Mouse (Mus musculus) heart, adult 2 months (tissue): ENCODE data around the gene Rora. TPM values are rescaled to one million over a fixed set of nuclear protein-coding genes. Genes with fewer than 3 reads are reported as not detected.

Experiments used
- DNase-seq, 2 experiments: peaks; one replicate each; pipeline ENCODE4 v3.0.0; 2021
- H3K27ac ChIP-seq: fragments of 200-600 bp; 2 replicates; pipeline ENCODE4 v1.8.1; 2022
- H3K27me3 ChIP-seq: fragments of 200-500 bp; 2 replicates; pipeline ENCODE4 v1.6.1; 2012; ENCODE audit warnings: mild to moderate bottlenecking, low read length, inconsistent platforms, mixed read lengths; ENCODE audit not compliant: control insufficient read depth, insufficient read depth
- H3K36me3 ChIP-seq: fragments of 200-500 bp; 2 replicates; pipeline ENCODE4 v1.6.1; 2012; ENCODE audit warnings: low read length, inconsistent platforms; ENCODE audit not compliant: control insufficient read depth, insufficient read depth
- H3K4me1 ChIP-seq: fragments of 200-500 bp; 2 replicates; pipeline ENCODE4 v1.6.1; 2011; ENCODE audit warnings: low read length; ENCODE audit not compliant: control insufficient read depth, insufficient read depth
- H3K4me3 ChIP-seq: fragments of 200-600 bp; 2 replicates; pipeline ENCODE4 v1.8.1; 2022
- H3K79me2 ChIP-seq: fragments of 200-500 bp; replicated peaks from 2 replicates; pipeline ENCODE4 v1.6.1; 2012; ENCODE audit warnings: mild to moderate bottlenecking, inconsistent platforms, low read length, moderate library complexity, mixed read lengths; ENCODE audit not compliant: control insufficient read depth, insufficient read depth
- H3K9ac ChIP-seq: fragments of 200-500 bp; 2 replicates; pipeline ENCODE4 v1.6.1; 2012; ENCODE audit warnings: low read depth, mild to moderate bottlenecking, control low read depth, inconsistent platforms, low read length, mixed read lengths
- CTCF ChIP-seq: fragments of 200-600 bp; IDR thresholded peaks from 2 replicates; pipeline ENCODE4 v1.8.1; 2022; ENCODE audit warnings: antibody characterized with exemption, mild to moderate bottlenecking, moderate library complexity
- EP300 ChIP-seq: fragments of 200-500 bp; IDR thresholded peaks from 2 replicates; pipeline ENCODE4 v1.6.1; 2011; ENCODE audit warnings: low read depth, low read length, control low read depth; ENCODE audit not compliant: insufficient read depth
- POLR2A ChIP-seq: fragments of 200-500 bp; IDR thresholded peaks from 2 replicates; pipeline ENCODE4 v1.6.1; 2011; ENCODE audit warnings: mild to moderate bottlenecking, low read depth, low read length, control low read depth; ENCODE audit not compliant: insufficient read depth
- WGBS: fragments of 180-500 bp; shearing (Covaris S2); methylation state at CpG from one replicate; pipeline ENCODE4 v1.1.7; 2018; 5-methylcytosine and 5-hydroxymethylcytosine counted together
- intact Hi-C: fragments of 180-260 bp; cut with DNase I; formaldehyde crosslinking; loops from one replicate; pipeline ENCODE4 v1.15.1; 2025
- polyA plus RNA-seq: library from polyadenylated mRNA; depleted of rRNA; stranded (reverse); fragments of >200 nt; gene quantifications from 2 replicates; pipeline ENCODE4 v1.2.3, GENCODE M21; 2012
- total RNA-seq, 2 experiments: library from RNA; stranded (reverse); gene quantifications; 2 replicates each; pipeline ENCODE4 v1.2.3; 2021

The Rora gene
- total and polyA plus RNA-seq, 3 experiments, result 6.7 to 28.9 (median 21.6) TPM

DNA sequence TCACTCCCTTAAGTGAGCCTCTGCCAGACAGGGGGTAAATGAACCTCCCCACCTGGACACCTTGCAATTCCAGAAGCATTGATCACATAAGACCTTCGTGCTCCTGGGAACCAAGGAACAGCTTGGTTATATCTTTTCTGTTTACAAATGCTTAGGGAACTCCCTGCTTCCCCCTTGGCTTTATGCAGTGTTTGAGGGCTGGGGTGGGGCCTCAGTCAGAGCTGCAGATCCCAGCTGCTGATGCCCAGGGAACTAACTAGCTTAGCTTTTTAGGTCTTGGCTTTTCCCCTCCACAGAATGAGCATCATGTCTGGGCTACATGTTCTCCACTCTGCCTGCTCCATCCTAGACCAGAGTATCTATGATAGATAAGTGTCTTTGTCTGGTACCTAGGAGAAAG is 116.1 kb downstream of the Rora start:
- no peak overlapping the region for H3K9ac ChIP-seq
- H3K4me3 ChIP-seq, result no peak overlapping the region
- H3K36me3 ChIP-seq, result no peaks in the 10 kb centered on the region
- H3K27ac ChIP-seq, result no peak overlapping the region
- no peak for DNase-seq
- peaks cover 2% of the 10 kb centered on the region for H3K4me1 ChIP-seq
- intact Hi-C loops, result no loop called here
- no peaks in the 10 kb centered on the region for H3K27me3 ChIP-seq
- TF ChIP-seq POLR2A, result no peak
- TF ChIP-seq EP300, result no peak
- no peak for TF ChIP-seq CTCF
- no peaks in the 10 kb centered on the region; the same call in 1 of the 2 replicates for H3K79me2 ChIP-seq
- WGBS, result 39% methylated on average over 1 of the region's 1 CpGs

DNA sequence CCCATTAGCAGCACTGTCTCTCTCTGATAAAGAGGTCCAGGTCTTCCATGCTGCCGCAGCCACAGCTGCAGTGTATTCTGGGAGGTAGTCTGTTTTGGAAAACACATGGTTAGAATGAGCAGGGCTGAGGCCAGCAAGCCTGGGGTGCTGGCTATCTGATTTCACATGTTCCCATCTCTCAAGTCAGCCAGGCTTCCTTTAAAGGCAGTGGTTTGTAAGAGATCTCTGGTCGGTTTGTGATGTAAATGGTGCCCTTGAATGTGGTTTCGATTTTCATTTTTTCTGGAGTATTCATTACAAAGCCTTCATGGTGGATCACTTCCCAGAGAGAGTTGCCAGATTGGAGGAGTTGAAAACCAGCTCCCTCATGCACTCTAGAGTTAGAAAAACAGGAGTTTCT is 117.8 kb downstream of the Rora start:
- no peak for TF ChIP-seq CTCF
- no peak for TF ChIP-seq POLR2A
- no peak for TF ChIP-seq EP300
- no peaks in the 10 kb centered on the region for H3K27me3 ChIP-seq
- H3K79me2 ChIP-seq, result no peaks in the 10 kb centered on the region; the same call in 1 of the 2 replicates
- no peak overlapping the region for H3K27ac ChIP-seq
- no peak overlapping the region for H3K9ac ChIP-seq
- H3K36me3 ChIP-seq, result no peaks in the 10 kb centered on the region
- 88% methylated on average over 3 of the region's 3 CpGs for WGBS
- DNase-seq, result no peak
- intact Hi-C loops, result no loop called here
- H3K4me3 ChIP-seq, result no peak overlapping the region
- H3K4me1 ChIP-seq, result peaks cover 2% of the 10 kb centered on the region

DNA sequence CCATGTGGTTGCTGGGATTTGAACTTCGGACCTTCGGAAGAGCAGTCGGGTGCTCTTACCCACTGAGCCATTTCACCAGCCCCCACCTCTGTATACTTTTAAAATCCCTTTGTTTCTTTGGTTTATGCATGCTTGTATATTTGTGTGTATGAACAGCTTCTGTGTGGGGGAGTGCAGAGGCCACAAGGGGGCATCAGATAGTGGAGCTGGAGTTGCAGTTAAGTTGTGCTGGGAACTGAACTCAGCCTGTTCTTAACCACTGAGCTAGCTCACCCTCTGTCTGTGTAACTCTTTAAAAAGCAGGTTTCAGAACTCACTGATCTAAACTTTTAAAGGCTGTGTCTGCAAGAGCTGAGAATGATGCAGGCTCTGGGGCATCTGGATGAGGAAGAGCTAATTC is 120.2 kb downstream of the Rora start:
- H3K9ac ChIP-seq, result no peak overlapping the region
- no peak overlapping the region for H3K27ac ChIP-seq
- no peaks in the 10 kb centered on the region for H3K27me3 ChIP-seq
- TF ChIP-seq POLR2A (no peak), CTCF (peak; percentile 34)
- H3K4me3 ChIP-seq, result no peak overlapping the region
- DNase-seq, result no peak
- intact Hi-C loops, result no loop called here
- WGBS, result 94% methylated on average over 3 of the region's 3 CpGs
- H3K36me3 ChIP-seq, result no peaks in the 10 kb centered on the region
- H3K4me1 ChIP-seq, result peaks cover 2% of the 10 kb centered on the region; the same call in 1 of the 2 replicates
- no peaks in the 10 kb centered on the region; the same call in 1 of the 2 replicates for H3K79me2 ChIP-seq

DNA sequence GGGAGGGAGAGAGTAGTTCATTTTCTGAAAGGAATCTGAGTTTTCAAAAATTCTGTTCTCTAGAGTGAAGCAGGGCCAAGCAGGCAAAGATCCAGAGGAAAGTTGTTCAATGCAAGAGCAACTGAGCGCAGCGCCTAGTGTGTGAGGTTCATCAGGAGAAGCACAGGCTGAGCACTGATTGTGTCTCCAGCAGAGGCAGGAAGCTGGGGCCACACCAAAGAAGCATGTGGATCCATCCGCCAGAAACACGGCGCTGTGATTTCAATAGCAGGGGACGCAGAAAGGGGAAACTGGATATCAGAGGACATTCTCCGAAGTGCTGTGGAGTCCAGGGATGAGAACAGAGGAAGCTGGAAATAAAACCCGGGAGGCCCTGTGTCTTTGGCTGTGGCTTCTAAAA is 128.4 kb downstream of the Rora start:
- intact Hi-C loops, result no loop called here
- no peaks in the 10 kb centered on the region for H3K79me2 ChIP-seq
- no peak overlapping the region for H3K9ac ChIP-seq
- TF ChIP-seq EP300 (peak; percentile 22; the same call in 1 of the 2 replicates), CTCF (no peak), POLR2A (no peak)
- peaks cover 17% of the 10 kb centered on the region for H3K4me1 ChIP-seq
- no peak overlapping the region for H3K4me3 ChIP-seq
- H3K27me3 ChIP-seq, result no peaks in the 10 kb centered on the region
- WGBS, result 17% methylated on average over 8 of the region's 8 CpGs
- peak; percentile 42 to 49 for DNase-seq
- H3K36me3 ChIP-seq, result peaks cover 3% of the 10 kb centered on the region; the same call in 1 of the 2 replicates
- H3K27ac ChIP-seq, result peak overlapping the region; percentile 10; the same call in 1 of the 2 replicates

DNA sequence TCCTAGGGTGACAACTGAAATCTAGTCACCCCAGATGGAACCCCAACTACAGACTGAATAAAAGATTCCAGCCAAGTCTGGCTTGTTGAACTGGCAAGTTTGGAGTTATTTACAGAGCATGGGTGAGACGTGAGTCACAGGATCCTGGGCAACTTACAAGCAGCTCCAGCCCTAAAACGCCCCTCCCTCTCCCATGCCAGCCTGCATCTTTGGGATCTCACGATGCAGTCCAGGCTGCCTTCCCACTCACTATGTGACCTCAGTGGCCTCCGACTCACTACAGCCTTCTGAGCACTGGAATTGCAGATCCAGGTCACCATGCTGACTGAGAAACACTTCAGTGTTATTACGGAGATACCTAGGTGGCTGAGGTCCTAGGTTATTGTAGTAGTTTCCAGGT is 129.0 kb downstream of the Rora start:
- Histone ChIP-seq H3K9ac (no peak overlapping the region), H3K36me3 (peaks cover 3% of the 10 kb centered on the region; the same call in 1 of the 2 replicates), H3K79me2 (no peaks in the 10 kb centered on the region), H3K27ac (no peak overlapping the region; the same call in 1 of the 2 replicates), H3K4me1 (peaks cover 19% of the 10 kb centered on the region), H3K4me3 (no peak overlapping the region), H3K27me3 (no peaks in the 10 kb centered on the region)
- no peak for DNase-seq
- no peak for TF ChIP-seq EP300
- TF ChIP-seq POLR2A, result no peak
- TF ChIP-seq CTCF, result no peak
- intact Hi-C loops, result no loop called here
- 51% methylated on average over 5 of the region's 5 CpGs for WGBS

DNA sequence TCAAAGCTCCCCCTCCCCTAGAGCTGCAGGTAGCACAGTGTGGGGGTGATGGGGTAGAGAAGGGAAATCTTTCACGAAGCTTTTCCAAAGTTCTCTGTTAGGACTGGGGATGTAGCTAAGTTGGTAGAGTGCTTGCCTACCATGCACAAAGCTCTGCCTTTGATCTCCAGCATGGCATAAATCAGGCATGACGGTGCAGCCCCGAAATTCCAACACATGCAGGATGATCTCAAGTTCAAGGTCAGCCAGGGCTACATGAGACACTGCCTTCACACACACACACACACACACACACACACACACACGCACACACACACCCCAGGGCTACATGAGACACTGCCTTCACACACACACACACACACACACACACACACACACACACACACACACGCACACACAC is 129.7 kb downstream of the Rora start:
- H3K36me3 ChIP-seq, result peaks cover 3% of the 10 kb centered on the region; the same call in 1 of the 2 replicates
- no peak overlapping the region for H3K27ac ChIP-seq
- no peak for TF ChIP-seq POLR2A
- no peak for TF ChIP-seq EP300
- TF ChIP-seq CTCF, result no peak
- intact Hi-C loops, result no loop called here
- H3K4me3 ChIP-seq, result no peak overlapping the region
- H3K4me1 ChIP-seq, result peaks cover 18% of the 10 kb centered on the region
- no peaks in the 10 kb centered on the region for H3K27me3 ChIP-seq
- H3K79me2 ChIP-seq, result no peaks in the 10 kb centered on the region
- DNase-seq, result no peak
- WGBS, result 67% methylated on average over 5 of the region's 5 CpGs
- H3K9ac ChIP-seq, result no peak overlapping the region
